Mouse (Mus musculus): ENCODE data around the gene Tex22. TPM values are rescaled to one million over a fixed set of nuclear protein-coding genes. Genes with fewer than 3 reads are reported as not detected.

Gene Tex22
- not detected in 2 replicates for polyA plus RNA-seq (2014; fragmentation: Nextera tagmentation; extraction: Ambion mirVana)

DNA sequence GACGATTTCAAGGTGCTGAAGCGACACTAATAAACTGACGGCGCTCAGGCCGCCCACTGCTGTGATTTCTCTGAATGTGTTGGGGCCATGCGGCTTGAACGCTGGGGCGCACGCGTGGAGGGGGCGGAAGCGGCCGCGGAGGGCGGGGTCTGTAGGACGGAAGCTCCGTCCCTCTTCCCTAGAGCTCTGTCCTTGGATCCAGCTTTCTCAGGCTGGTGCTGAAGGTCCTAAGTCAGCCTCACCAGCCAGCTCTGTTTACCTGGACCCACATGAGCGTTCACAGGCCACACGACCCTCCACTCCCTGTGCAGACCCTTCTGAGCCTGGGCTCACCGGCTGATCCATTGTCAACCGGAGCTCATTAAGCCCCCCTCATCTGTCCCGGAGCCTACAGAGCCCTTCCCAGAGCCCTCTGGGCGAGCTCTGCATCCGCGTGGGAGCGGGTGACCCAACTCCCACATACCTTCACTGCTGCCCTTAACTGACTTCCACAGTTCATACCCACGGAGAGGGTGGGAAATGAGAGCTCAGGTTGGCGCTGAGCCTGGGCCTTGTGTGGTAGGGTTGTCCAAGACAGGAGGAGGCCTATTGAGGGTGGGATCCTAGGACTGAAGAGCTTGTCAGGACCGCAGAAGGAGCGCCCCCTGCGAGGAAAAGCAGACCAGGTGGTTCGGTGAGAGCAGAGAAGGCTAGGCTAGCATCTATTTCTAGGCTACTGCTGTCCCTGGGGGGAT lies at the start of gene Tex22:
Gene Tex22, plus strand, starts transcription at position 174 of the 734 bp plus-strand sequence.
- peak; percentile 89 for DNase-seq (ENCODE audit: low spot score)
- Histone ChIP-seq H3K4me1 (ENCODE audit: control insufficient read depth, insufficient read depth, low read length) (no peaks in the 10 kb centered on the region), H3K9ac (replicated peaks; ENCODE audit: low read length) (peak within 1 kb of the TSS; percentile 70), H3K4me3 (ENCODE audit: low read depth, low read length) (peak within 1 kb of the TSS; percentile 38), H3K4me2 (ENCODE audit: low read depth, low read length) (peak within 1 kb of the TSS; percentile 80), H3K27me3 (ENCODE audit: control insufficient read depth, insufficient read depth, low read length) (no peaks in the 10 kb centered on the region), H3K9me3 (replicated peaks; ENCODE audit: control insufficient read depth, low read length) (no peaks in the 10 kb centered on the region), H3K27ac (replicated peaks; ENCODE audit: low read depth, low read length) (peak within 1 kb of the TSS; percentile 54), H3K36me3 (replicated peaks; ENCODE audit: control insufficient read depth, insufficient read depth, low read depth, low read length) (no peaks in the 10 kb centered on the region)
- ATAC-seq (replicated peaks; ENCODE audit: insufficient number of reproducible peaks, low FRiP score, low TSS enrichment, low read depth), result peak; percentile 94
- WGBS, result 3% methylated on average over 32 of the region's 32 CpGs

DNA sequence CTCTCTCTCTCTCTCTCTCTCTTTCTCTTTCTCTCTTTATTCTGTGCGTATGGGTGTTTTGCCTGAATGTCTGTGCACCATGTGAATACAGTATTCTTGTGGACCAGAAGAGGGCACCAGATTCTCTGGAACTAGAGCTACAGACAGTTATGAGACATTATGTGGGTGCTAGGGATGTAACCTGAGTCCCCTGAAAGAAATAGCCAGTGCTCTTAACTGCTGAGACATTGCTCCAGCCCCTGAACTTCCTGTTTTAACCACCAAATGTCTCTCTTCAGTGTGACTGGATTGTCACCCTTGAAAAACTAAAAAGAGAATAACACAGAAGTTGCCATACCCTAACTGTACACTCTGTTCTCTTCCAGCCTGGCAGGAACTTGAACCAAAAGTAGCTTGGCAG lies 47.7 kb upstream of the Tex22 start:
- Histone ChIP-seq H3K27ac (replicated peaks; ENCODE audit: low read depth, low read length) (no peak overlapping the region), H3K9ac (replicated peaks; ENCODE audit: low read length) (no peak overlapping the region), H3K4me2 (ENCODE audit: low read depth, low read length) (no peak overlapping the region), H3K4me1 (ENCODE audit: control insufficient read depth, insufficient read depth, low read length) (no peaks in the 10 kb centered on the region), H3K4me3 (ENCODE audit: low read depth, low read length) (no peak overlapping the region), H3K9me3 (replicated peaks; ENCODE audit: control insufficient read depth, low read length) (no peaks in the 10 kb centered on the region), H3K27me3 (ENCODE audit: control insufficient read depth, insufficient read depth, low read length) (no peaks in the 10 kb centered on the region), H3K36me3 (replicated peaks; ENCODE audit: control insufficient read depth, insufficient read depth, low read depth, low read length) (no peaks in the 10 kb centered on the region; the same call in 1 of the 2 replicates)
- 92% methylated on average over 1 of the region's 1 CpGs for WGBS
- no peak for ATAC-seq (replicated peaks; ENCODE audit: insufficient number of reproducible peaks, low FRiP score, low TSS enrichment, low read depth)
- DNase-seq (ENCODE audit: low spot score), result no peak

DNA sequence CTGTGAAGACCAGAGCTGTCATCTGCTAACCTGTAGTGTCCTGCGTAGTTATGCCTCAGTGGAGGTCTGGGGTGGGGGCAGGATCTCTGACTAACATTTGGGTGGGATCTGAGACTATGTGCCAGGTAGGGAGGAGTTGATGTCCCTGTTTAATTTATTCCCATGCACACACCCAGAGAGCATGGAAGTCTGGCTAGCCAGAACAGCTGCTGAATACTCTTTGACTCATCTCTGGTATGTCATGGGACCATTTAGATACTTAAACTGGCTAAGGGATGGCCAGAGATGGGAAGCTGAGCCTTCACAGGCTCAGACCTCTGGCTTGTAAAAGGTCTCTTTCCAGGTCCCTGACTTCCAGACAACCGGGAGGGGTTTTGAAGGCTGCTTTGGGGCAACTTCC lies 46.8 kb upstream of the Tex22 start:
- Histone ChIP-seq H3K4me3 (ENCODE audit: low read depth, low read length) (no peak overlapping the region), H3K4me1 (ENCODE audit: control insufficient read depth, insufficient read depth, low read length) (no peaks in the 10 kb centered on the region), H3K27ac (replicated peaks; ENCODE audit: low read depth, low read length) (no peak overlapping the region), H3K27me3 (ENCODE audit: control insufficient read depth, insufficient read depth, low read length) (no peaks in the 10 kb centered on the region), H3K9ac (replicated peaks; ENCODE audit: low read length) (no peak overlapping the region), H3K9me3 (replicated peaks; ENCODE audit: control insufficient read depth, low read length) (no peaks in the 10 kb centered on the region), H3K36me3 (replicated peaks; ENCODE audit: control insufficient read depth, insufficient read depth, low read depth, low read length) (no peaks in the 10 kb centered on the region; the same call in 1 of the 2 replicates), H3K4me2 (ENCODE audit: low read depth, low read length) (no peak overlapping the region)
- 78% methylated on average over 2 of the region's 2 CpGs for WGBS
- DNase-seq (ENCODE audit: low spot score) (no peak), ATAC-seq (replicated peaks; ENCODE audit: insufficient number of reproducible peaks, low FRiP score, low TSS enrichment, low read depth) (no peak)

DNA sequence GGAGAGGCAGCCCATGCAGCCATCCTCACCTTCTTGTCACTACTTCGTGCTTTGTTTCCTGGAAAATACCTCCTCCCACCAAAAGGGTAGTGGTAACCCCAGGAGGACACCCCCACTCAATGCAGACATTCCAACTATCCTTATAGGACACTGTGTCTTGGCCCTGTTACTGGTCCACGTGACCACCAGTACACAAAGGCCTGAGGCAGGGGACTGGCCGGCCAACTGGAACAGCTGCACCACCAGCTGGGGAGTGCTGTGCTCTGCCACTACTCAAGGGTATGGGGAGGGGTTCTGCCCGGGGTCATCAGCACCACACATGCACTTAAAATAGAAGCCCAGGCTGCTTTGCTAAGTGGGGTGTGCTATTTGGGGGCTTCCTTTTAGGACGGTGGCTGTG lies 46.2 kb upstream of the Tex22 start:
- H3K36me3 ChIP-seq (replicated peaks; ENCODE audit: control insufficient read depth, insufficient read depth, low read depth, low read length), result no peaks in the 10 kb centered on the region; the same call in 1 of the 2 replicates
- H3K9me3 ChIP-seq (replicated peaks; ENCODE audit: control insufficient read depth, low read length), result no peaks in the 10 kb centered on the region
- no peak overlapping the region for H3K4me2 ChIP-seq (ENCODE audit: low read depth, low read length)
- 63% methylated on average over 5 of the region's 5 CpGs for WGBS
- H3K9ac ChIP-seq (replicated peaks; ENCODE audit: low read length), result no peak overlapping the region
- no peak overlapping the region for H3K4me3 ChIP-seq (ENCODE audit: low read depth, low read length)
- no peaks in the 10 kb centered on the region for H3K27me3 ChIP-seq (ENCODE audit: control insufficient read depth, insufficient read depth, low read length)
- ATAC-seq (replicated peaks; ENCODE audit: insufficient number of reproducible peaks, low FRiP score, low TSS enrichment, low read depth) (peak; percentile 35; the same call in 1 of the 2 replicates), DNase-seq (ENCODE audit: low spot score) (peak; percentile 13)
- H3K27ac ChIP-seq (replicated peaks; ENCODE audit: low read depth, low read length), result no peak overlapping the region
- H3K4me1 ChIP-seq (ENCODE audit: control insufficient read depth, insufficient read depth, low read length), result no peaks in the 10 kb centered on the region

DNA sequence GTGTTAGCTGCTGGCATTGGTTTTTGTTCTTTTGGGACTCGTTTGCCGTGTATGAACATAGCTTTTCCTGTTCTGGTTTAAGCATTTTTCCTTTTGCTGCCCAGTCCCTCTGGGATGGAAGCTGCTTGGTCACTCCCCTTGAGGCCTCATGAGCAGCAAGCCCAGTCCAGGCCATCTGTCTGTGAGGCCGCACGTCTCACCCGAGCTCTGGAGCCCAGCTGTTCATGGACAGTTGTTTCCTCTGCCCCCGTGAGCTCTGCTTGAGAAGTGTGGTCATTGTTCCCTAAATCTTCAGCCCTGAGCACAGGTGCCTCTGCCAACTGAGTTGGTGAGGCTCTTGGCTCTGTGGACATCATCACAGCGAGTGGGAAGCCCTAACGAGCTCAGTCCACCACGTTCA lies 45.4 kb upstream of the Tex22 start:
- H3K4me2 ChIP-seq (ENCODE audit: low read depth, low read length), result no peak overlapping the region
- H3K27ac ChIP-seq (replicated peaks; ENCODE audit: low read depth, low read length), result no peak overlapping the region
- no peaks in the 10 kb centered on the region for H3K27me3 ChIP-seq (ENCODE audit: control insufficient read depth, insufficient read depth, low read length)
- 78% methylated on average over 9 of the region's 9 CpGs for WGBS
- DNase-seq (ENCODE audit: low spot score) (no peak), ATAC-seq (replicated peaks; ENCODE audit: insufficient number of reproducible peaks, low FRiP score, low TSS enrichment, low read depth) (no peak)
- H3K9me3 ChIP-seq (replicated peaks; ENCODE audit: control insufficient read depth, low read length), result no peaks in the 10 kb centered on the region
- H3K4me3 ChIP-seq (ENCODE audit: low read depth, low read length), result no peak overlapping the region
- H3K4me1 ChIP-seq (ENCODE audit: control insufficient read depth, insufficient read depth, low read length), result no peaks in the 10 kb centered on the region
- H3K36me3 ChIP-seq (replicated peaks; ENCODE audit: control insufficient read depth, insufficient read depth, low read depth, low read length), result no peaks in the 10 kb centered on the region
- H3K9ac ChIP-seq (replicated peaks; ENCODE audit: low read length), result no peak overlapping the region

GRCm38 (mm10) chr12:113030046-113030445 lies 44.3 kb upstream of the Tex22 start:
- WGBS, result 67% methylated on average over 4 of the region's 4 CpGs
- Histone ChIP-seq H3K4me3 (ENCODE audit: low read depth, low read length) (no peak overlapping the region), H3K36me3 (replicated peaks; ENCODE audit: control insufficient read depth, insufficient read depth, low read depth, low read length) (no peaks in the 10 kb centered on the region), H3K4me1 (ENCODE audit: control insufficient read depth, insufficient read depth, low read length) (no peaks in the 10 kb centered on the region), H3K9ac (replicated peaks; ENCODE audit: low read length) (no peak overlapping the region), H3K9me3 (replicated peaks; ENCODE audit: control insufficient read depth, low read length) (no peaks in the 10 kb centered on the region), H3K27ac (replicated peaks; ENCODE audit: low read depth, low read length) (no peak overlapping the region), H3K4me2 (ENCODE audit: low read depth, low read length) (no peak overlapping the region), H3K27me3 (ENCODE audit: control insufficient read depth, insufficient read depth, low read length) (no peaks in the 10 kb centered on the region)
- DNase-seq (ENCODE audit: low spot score) (no peak), ATAC-seq (replicated peaks; ENCODE audit: insufficient number of reproducible peaks, low FRiP score, low TSS enrichment, low read depth) (no peak)

DNA sequence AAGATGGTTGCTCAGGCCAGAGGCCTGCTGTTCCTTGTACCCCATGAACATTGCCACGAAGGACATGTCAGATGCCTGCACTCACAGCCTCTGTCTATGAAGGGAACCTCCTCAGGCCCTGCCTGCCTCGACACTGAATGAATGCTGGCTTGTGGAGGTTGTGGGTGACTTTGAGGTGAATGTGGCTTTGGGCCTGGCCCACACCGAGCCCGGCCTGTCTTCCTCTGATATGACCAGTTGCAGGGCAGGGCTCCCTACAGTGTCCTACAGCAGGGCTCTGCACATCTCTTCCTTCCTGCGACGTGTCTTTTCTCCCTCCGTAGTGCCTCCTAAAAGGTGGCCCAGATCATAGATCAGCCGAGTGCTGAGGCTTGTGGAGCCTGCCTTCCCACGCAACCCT lies 43.3 kb upstream of the Tex22 start:
- no peak for ATAC-seq (replicated peaks; ENCODE audit: insufficient number of reproducible peaks, low FRiP score, low TSS enrichment, low read depth)
- no peak overlapping the region for H3K27ac ChIP-seq (replicated peaks; ENCODE audit: low read depth, low read length)
- no peak overlapping the region for H3K4me2 ChIP-seq (ENCODE audit: low read depth, low read length)
- no peak overlapping the region for H3K4me3 ChIP-seq (ENCODE audit: low read depth, low read length)
- H3K27me3 ChIP-seq (ENCODE audit: control insufficient read depth, insufficient read depth, low read length), result no peaks in the 10 kb centered on the region
- DNase-seq (ENCODE audit: low spot score), result no peak
- WGBS, result 81% methylated on average over 9 of the region's 9 CpGs
- no peaks in the 10 kb centered on the region for H3K9me3 ChIP-seq (replicated peaks; ENCODE audit: control insufficient read depth, low read length)
- H3K36me3 ChIP-seq (replicated peaks; ENCODE audit: control insufficient read depth, insufficient read depth, low read depth, low read length), result no peaks in the 10 kb centered on the region
- no peaks in the 10 kb centered on the region for H3K4me1 ChIP-seq (ENCODE audit: control insufficient read depth, insufficient read depth, low read length)
- no peak overlapping the region for H3K9ac ChIP-seq (replicated peaks; ENCODE audit: low read length)

DNA sequence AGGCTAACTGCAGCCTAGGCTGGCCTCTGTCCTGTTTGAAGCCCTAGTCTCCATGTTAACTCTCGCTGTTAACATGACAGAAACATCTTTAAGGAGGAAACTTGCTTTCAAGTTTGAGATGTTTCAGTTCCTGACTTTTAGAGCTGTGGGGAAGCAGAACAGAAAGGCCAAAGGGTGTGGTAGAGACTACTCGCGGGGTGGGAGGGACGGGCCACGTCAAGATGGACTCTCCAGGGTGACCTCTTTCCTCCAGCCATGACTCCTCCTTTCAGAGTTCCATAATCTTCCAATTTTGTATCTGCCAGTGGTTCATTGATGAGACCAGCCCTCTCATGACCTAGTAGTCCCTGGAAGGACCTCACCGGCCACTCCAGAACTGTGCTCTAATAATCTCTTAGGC lies 42.9 kb upstream of the Tex22 start:
- DNase-seq (ENCODE audit: low spot score) (no peak), ATAC-seq (replicated peaks; ENCODE audit: insufficient number of reproducible peaks, low FRiP score, low TSS enrichment, low read depth) (no peak)
- Histone ChIP-seq H3K36me3 (replicated peaks; ENCODE audit: control insufficient read depth, insufficient read depth, low read depth, low read length) (no peaks in the 10 kb centered on the region), H3K4me1 (ENCODE audit: control insufficient read depth, insufficient read depth, low read length) (no peaks in the 10 kb centered on the region), H3K27ac (replicated peaks; ENCODE audit: low read depth, low read length) (no peak overlapping the region), H3K4me3 (ENCODE audit: low read depth, low read length) (no peak overlapping the region), H3K4me2 (ENCODE audit: low read depth, low read length) (no peak overlapping the region), H3K27me3 (ENCODE audit: control insufficient read depth, insufficient read depth, low read length) (no peaks in the 10 kb centered on the region), H3K9ac (replicated peaks; ENCODE audit: low read length) (no peak overlapping the region), H3K9me3 (replicated peaks; ENCODE audit: control insufficient read depth, low read length) (no peaks in the 10 kb centered on the region)
- 86% methylated on average over 6 of the region's 6 CpGs for WGBS

Data from embryonic facial prominence, embryonic 11.5 days (tissue).